Mouse (Mus musculus) testis, adult 2 months (tissue): ENCODE results near the gene Rapsn. TPM values are rescaled to one million over a fixed set of nuclear protein-coding genes. Genes with fewer than 3 reads are reported as not detected.
"Not testable (repeated sequence)": the region's sequence is repeated elsewhere in the genome, so short reads cannot be mapped to it uniquely, and the experiment has no call there.

ENCODE experiments used
- H3K27ac ChIP-seq: fragments of 200-500 bp; 2 replicates; pipeline ENCODE4 v1.5.1; 2012; ENCODE audit warnings: low read depth, low read length; ENCODE audit not compliant: control insufficient read depth, insufficient read depth
- H3K27me3 ChIP-seq: fragments of 200-500 bp; 2 replicates; pipeline ENCODE4 v1.6.1; 2012; ENCODE audit warnings: mild to moderate bottlenecking, low read length, moderate library complexity; ENCODE audit not compliant: control insufficient read depth, insufficient read depth
- H3K36me3 ChIP-seq: fragments of 200-500 bp; 2 replicates; pipeline ENCODE4 v1.6.1; 2012; ENCODE audit warnings: mild to moderate bottlenecking, low read length; ENCODE audit not compliant: control insufficient read depth, insufficient read depth
- H3K4me1 ChIP-seq: fragments of 200-500 bp; 2 replicates; pipeline ENCODE4 v1.6.1; 2012; ENCODE audit warnings: low read length; ENCODE audit not compliant: control insufficient read depth, insufficient read depth
- H3K4me3 ChIP-seq: fragments of 200-500 bp; 2 replicates; pipeline ENCODE4 v1.5.1; 2012; ENCODE audit warnings: low read depth, mild to moderate bottlenecking, low read length, moderate library complexity, mixed read lengths; ENCODE audit not compliant: control insufficient read depth
- CTCF ChIP-seq: fragments of 200-500 bp; IDR thresholded peaks from 2 replicates; pipeline ENCODE4 v1.5.1; 2012; ENCODE audit warnings: low read depth, mild to moderate bottlenecking, inconsistent platforms, low read length, moderate library complexity; ENCODE audit not compliant: control insufficient read depth, insufficient read depth, insufficient replicate concordance
- POLR2A ChIP-seq: fragments of 200-500 bp; IDR thresholded peaks from 2 replicates; pipeline ENCODE4 v1.6.1; 2012; ENCODE audit warnings: low read depth, mild to moderate bottlenecking, inconsistent platforms, low read length, moderate library complexity; ENCODE audit not compliant: control insufficient read depth
- polyA plus RNA-seq: library from polyadenylated mRNA; depleted of rRNA; stranded (reverse); fragments of >200 nt; gene quantifications from 2 replicates; pipeline ENCODE4 v1.2.3, GENCODE M21; 2012; rRNA removed

The Rapsn gene
- 6.7 and 7.1 TPM in 2 replicates for polyA plus RNA-seq

GRCm38 (mm10) chr2:91035385-91035784, at the start of gene Rapsn:
Rapsn (plus strand) TSS chr2:91035620.
- Histone ChIP-seq H3K27ac (no peak within 1 kb of the TSS; the same call in 1 of the 2 replicates), H3K36me3 (no peaks in the 10 kb centered on the region), H3K27me3 (no peaks in the 10 kb centered on the region), H3K4me1 (peaks cover 4% of the 10 kb centered on the region), H3K4me3 (no peak within 1 kb of the TSS)
- TF ChIP-seq POLR2A (no peak), CTCF (no peak)

GRCm38 (mm10) chr2:90986055-90986454, 49.4 kb upstream of the Rapsn start:
- no peak for TF ChIP-seq CTCF
- no peak for TF ChIP-seq POLR2A
- H3K4me1 ChIP-seq: no peaks in the 10 kb centered on the region
- H3K4me3 ChIP-seq: no peak overlapping the region
- no peaks in the 10 kb centered on the region for H3K27me3 ChIP-seq
- no peak overlapping the region for H3K27ac ChIP-seq
- no peaks in the 10 kb centered on the region for H3K36me3 ChIP-seq

- no peak overlapping the region for H3K27ac ChIP-seq
- H3K27me3 ChIP-seq: no peaks in the 10 kb centered on the region
- H3K4me1 ChIP-seq: no peaks in the 10 kb centered on the region
- peaks cover 4% of the 10 kb centered on the region for H3K36me3 ChIP-seq
- TF ChIP-seq POLR2A (no peak), CTCF (no peak)
- H3K4me3 ChIP-seq: no peak overlapping the region
Observed at GRCm38 (mm10) chr2:91008536-91008935, 26.9 kb upstream of the Rapsn start.

DNA sequence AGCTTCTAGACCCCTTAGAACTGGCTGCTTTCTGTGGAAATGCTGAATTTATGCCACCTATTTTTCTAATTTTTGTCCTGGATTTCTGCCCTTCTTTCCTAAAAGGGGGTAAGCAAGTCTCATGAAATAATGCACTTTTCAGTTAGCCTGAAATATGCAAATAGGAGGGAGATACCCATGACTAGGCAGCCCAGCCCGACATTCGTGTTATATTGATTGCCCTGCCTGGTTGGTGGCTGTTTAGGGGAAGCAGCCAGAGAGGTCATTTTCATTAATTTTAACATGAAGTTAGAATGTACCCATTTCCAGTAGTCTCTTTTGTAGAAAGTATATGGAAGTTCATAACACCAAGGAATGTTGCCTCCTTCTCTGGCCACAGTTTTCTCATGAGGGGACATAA, 21.5 kb upstream of the Rapsn start:
- Histone ChIP-seq H3K36me3 (peaks cover 6% of the 10 kb centered on the region), H3K4me1 (no peaks in the 10 kb centered on the region), H3K4me3 (no peak overlapping the region), H3K27me3 (no peaks in the 10 kb centered on the region), H3K27ac (no peak overlapping the region)
- no peak for TF ChIP-seq CTCF
- no peak for TF ChIP-seq POLR2A

DNA sequence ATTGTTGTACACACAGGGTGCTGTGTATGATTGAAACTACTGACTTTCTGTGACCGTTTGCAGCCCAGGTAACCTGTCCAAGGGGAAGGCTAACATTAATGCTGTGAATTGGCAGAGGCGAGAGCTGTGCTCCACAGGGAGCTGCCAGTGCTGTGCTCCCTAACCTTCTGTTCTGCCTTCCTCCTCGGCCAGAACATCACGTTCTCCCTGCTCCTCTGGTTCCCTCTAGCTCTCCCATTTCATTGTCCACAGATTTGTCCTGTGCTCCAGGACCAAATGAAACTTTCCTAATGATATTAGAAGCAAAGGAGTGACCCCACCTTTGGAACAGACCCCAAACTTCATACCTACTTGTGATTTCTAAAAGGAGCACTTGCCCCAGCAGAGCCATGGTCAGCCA, 20.0 kb upstream of the Rapsn start:
- Histone ChIP-seq H3K4me1 (no peaks in the 10 kb centered on the region), H3K27me3 (no peaks in the 10 kb centered on the region), H3K4me3 (no peak overlapping the region), H3K27ac (0 out of 2 replicates have a peak overlapping the region, but pooled peaks have one; percentile 9), H3K36me3 (peaks cover 6% of the 10 kb centered on the region)
- TF ChIP-seq CTCF (no peak), POLR2A (no peak)

DNA sequence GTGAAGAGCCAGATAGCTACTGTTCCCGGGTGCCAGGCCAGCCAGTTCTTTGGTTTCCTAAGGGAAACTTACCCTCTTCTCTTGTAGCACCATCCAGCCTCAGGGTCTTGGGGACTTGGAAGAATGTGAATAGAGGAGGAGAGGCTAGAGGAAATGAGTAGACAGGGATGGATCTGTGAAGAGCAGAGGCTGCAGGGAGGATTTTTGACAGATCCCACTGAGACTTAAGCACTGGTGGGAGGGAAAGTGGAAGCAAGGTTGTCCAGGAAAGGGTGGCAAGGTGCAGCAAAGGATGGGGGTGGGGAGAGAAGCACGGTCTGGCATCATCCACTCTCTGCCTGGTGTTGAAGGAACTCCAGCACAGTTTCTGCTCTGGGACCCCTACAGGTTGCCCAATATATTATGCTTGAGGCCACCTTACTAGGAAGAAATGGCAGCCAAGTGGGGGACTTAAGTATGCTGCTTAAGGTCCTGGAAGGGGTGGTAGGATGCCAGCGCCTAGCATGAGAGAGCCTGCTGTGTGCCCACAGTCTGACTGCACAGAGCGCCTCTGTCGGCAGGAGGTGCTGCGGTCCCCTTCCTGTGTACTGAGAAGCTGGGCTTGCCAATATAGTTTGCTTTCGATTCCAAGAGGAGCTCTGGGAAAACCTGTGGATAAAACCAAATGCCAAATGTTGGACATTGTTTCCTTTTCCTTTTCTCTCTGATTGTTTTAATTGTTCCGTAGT, 17.2 kb upstream of the Rapsn start:
- Histone ChIP-seq H3K27ac (no peak overlapping the region), H3K27me3 (no peaks in the 10 kb centered on the region), H3K36me3 (peaks cover 4% of the 10 kb centered on the region), H3K4me1 (no peaks in the 10 kb centered on the region), H3K4me3 (no peak overlapping the region)
- TF ChIP-seq CTCF: no peak
- TF ChIP-seq POLR2A: no peak

- H3K36me3 ChIP-seq: peaks cover 3% of the 10 kb centered on the region; the same call in 1 of the 2 replicates
- H3K4me3 ChIP-seq: no peak overlapping the region
- no peak overlapping the region for H3K27ac ChIP-seq
- TF ChIP-seq CTCF: no peak
- no peak for TF ChIP-seq POLR2A
- no peaks in the 10 kb centered on the region for H3K27me3 ChIP-seq
- no peaks in the 10 kb centered on the region for H3K4me1 ChIP-seq
Observed at GRCm38 (mm10) chr2:91019911-91020310, 15.5 kb upstream of the Rapsn start.

DNA sequence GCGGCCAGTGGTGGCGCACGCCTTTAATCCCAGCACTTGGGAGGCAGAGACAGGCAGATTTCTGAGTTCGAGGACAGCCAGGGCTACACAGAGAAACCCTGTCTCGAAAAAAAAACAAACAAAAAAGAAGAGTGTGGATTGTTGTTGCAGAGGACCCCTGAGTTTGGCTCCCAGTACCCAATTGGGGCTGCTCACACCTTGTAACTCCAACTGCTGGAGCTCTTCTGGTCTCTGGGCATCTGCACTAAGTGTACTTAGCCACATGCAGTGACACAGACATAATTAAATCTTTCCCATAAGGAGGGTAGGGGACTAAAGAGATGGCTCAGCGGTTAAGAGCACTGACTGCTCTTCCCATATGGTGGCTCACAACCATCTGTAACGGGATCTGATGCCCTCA, 13.2 kb upstream of the Rapsn start:
- H3K27me3 ChIP-seq, H3K36me3 ChIP-seq, H3K4me3 ChIP-seq, H3K27ac ChIP-seq, H3K4me1 ChIP-seq: not testable (repeated sequence)
